Mouse (Mus musculus) urinary bladder, postnatal 36 days (tissue): ENCODE measurements around the gene Metap1d.

ENCODE experiments used
- DNase-seq, 2 experiments: peaks; one replicate each; pipeline ENCODE4 v3.0.0; 2022; ENCODE audit warnings: low spot score in 2 of 2, mixed read lengths in 1 of 2

Metap1d gene

DNA sequence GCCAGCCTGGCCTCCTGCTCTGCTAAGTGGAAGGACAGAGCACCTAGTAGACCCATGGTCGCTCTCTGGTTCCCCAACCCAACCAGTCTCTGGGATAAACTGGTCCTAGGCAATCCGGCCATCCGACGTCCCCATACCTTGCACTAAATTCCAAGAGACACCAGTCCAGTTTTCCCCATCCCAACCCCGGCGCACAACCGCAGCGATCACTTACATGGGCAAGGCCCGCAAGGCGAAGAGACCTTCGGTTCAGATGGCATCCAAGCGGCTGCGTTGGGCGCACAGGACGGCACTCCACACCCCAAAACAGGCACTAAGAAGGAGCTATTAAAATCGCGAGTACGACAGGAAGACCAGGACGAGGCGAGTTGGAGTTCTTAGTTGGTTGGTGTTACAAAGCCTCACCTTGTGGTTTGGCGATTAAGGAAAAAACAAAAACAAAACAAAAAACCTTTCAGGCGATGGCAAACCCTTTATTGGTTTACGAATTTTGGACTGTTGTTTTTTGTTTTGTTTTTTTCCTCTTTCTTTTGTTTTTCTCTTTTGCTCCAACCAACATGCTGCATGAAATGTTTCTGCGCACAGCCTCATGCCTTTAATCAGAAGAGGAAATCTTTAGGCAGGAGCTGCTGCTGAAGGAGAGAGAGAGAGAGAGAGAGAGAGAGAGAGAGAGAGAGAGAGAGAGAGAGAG is 74.4 kb downstream of the Metap1d start:
- no peak for DNase-seq

- DNase-seq: no peak
Observed at GRCm38 (mm10) chr2:71528014-71528713, 75.1 kb downstream of the Metap1d start, which contains the start of gene Dlx1. Gene Dlx1, plus strand, starts transcription at chr2:71528113.

GRCm38 (mm10) chr2:71528714-71529510 is 75.8 kb downstream of the Metap1d start:
- no peak for DNase-seq

DNA sequence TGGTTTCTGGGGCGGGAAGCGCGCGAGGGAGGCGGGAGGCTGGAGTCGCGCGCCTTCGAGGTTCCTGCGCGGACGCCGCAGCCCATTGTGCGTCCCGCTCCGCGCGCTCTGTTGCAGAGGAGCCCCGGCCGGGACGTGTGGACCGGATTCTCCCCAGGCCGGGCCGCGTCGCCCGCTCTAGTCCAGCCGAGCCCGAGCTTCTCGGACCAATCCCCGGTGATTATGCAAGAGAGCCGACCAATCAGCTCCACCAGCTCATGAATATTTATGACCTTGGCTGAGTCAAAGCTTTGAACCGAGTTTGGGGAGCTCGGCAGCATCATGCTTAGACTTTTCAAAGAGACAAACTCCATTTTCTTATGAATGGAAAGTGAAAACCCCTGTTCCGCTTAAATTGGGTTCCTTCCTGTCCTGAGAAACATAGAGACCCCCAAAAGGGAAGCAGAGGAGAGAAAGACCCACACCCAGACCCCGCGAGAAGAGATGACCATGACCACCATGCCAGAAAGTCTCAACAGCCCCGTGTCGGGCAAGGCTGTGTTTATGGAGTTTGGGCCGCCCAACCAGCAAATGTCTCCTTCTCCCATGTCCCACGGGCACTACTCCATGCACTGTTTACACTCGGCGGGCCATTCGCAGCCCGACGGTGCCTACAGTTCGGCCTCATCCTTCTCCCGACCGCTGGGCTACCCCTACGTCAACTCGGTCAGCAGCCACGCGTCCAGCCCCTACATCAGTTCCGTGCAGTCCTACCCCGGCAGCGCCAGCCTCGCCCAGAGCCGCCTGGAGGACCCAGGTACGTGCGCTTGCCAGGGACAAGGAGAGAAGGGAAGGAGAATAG is 76.7 kb downstream of the Metap1d start:
- peak in 1 of 2 experiments; percentile 68 for DNase-seq

DNA sequence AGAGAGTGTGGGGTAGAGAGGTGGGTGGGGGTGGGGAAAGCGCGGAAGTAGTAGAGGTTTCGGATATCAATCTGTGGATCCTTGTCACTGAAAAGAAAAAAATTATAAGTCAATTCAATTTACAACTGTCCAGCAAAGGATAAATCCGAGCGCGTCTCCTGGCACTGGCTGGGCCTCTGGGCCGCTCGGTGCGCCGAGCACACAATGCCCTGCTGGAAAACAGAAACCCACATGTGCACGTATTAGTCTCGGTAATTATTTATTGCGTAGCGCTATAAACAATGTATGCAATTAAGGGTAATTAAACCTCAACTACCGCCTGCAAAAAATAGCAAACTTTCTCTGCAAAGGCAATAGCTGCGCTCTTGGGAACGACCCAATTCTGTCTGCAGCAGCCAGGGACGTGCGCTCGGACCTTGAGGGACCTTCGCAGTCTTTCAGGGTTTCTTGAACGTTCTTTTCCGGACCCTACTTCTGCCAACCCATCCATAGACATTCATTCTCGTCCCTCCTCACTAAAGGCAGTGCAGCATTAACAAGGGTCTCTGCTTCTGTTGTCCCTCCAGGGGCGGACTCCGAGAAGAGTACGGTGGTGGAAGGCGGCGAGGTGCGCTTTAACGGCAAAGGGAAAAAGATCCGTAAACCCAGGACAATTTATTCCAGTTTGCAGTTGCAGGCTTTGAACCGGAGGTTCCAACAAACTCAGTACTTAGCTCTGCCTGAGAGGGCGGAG is 77.5 kb downstream of the Metap1d start:
- no peak for DNase-seq

DNA sequence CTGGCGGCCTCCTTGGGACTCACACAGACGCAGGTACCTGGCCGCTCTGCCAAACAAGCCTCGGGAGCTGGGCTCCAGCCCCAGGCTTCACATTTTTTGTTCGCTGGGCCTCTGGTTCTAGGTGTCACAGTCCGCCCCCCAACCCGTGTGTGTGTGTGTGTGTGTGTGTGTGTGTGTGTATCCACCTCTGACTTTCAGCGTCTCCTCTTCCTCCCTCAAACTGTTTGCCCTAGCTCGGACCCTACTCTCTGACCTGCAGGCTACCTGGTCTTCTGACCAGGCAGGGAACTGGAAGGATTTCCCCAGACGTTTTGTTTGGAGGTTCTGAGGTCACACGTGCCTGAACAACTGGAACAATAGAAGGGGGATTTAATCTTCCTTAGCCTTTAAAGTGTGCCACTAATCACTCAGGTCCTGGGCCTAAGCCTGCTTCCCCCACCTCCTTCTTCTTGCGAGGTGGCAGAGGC is 78.1 kb downstream of the Metap1d start:
- DNase-seq: no peak

DNA sequence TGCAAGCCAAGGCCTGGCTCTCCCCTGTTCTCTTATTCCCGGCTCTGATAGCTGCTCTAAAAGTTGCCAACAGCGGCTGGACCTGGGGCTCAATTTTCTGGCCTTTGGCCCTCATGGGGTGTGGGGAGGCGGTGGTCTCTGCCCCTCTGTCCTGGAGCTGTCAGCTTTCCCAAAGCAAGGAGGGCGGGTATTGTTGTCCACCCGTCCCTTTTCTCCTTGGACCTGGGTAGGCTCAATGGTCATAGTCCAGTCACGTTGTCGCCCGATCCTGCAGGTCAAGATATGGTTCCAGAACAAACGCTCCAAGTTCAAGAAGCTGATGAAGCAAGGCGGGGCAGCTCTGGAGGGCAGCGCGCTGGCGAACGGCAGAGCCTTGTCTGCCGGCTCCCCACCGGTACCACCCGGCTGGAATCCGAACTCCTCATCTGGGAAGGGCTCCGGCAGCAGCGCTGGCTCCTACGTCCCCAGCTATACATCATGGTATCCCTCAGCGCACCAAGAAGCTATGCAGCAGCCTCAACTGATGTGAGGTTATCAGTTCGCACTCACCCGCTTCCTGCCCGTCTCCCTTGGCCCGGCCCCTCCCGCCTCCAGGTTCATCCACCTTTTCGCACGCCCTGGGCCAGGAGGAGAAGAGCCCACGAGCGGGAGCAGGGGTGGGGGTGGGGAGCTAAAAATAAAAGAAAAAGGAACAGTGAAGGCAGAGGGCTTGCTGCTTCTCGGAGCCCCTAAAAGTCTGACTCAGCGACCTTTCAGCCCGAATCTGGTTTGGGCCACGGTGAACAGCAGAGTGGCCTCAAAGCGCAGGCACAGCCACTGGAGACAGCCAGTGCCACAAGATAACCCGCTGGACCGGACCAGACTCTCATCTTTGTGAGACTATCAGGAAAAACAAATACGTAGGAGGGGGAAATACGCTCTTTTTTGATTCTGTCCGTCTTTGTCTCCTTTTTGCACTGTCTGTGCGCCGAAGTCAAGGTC is 79.2 kb downstream of the Metap1d start:
- DNase-seq: no peak

DNA sequence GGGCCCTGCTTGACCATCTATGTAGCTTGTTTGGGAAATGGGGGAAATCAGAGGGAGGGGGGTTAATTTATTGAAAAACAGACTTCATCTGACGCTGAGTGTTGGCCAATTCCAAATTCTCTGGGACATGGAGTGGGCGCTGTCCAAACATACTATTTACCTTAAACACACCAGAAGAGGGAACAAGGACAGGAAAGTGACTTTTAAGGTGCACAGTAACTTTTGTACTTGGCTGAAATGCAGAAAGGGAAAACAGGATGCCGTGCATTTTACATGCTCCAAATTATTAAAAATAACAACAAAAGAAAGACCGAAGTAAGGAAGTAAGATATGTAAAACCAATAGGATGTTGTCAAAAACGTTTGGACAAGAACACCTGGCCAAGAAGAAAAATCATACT is 80.0 kb downstream of the Metap1d start:
- DNase-seq: no peak

- DNase-seq: no peak
Observed at GRCm38 (mm10) chr2:71534242-71535052, 81.4 kb downstream of the Metap1d start.

DNA sequence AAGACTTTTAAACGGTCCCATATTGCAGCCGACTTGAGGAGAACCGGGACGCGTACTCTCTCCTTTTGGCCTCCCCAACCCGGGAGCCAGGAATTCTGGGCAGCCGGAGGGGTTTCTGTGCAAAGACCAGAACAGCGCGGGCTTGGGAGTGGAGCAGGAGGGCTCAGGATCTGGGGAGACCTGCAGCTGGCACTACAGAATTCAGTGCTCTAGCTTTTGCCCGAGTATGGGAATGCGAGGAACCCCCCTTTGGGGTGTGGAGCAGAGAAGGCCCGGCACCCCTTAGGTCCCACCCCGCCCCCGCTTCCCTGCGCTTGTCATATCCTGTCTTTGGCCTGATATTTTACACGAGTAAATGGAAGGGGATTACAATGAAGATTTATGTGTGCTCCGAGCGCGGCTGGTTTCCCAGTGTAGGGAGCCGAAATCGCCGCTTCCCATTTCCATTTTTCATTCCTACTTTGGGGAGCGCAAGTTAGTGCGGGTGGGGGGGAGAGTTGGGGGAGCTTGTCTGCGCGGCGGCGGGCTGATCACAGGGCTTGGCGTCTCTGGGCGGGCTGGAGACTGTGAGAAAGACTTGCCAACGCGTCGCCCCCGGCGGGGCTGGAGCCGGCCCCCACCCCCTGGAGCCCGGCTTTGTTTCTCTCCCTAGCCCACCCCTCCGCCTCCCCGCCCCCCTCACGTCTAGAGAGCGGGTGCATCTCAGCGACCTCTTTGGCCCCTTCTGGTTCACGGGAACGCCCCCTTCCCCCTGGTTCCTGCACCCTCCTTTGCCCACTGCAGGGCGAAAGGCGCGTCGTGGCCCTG is 87.7 kb downstream of the Metap1d start:
- no peak for DNase-seq

DNA sequence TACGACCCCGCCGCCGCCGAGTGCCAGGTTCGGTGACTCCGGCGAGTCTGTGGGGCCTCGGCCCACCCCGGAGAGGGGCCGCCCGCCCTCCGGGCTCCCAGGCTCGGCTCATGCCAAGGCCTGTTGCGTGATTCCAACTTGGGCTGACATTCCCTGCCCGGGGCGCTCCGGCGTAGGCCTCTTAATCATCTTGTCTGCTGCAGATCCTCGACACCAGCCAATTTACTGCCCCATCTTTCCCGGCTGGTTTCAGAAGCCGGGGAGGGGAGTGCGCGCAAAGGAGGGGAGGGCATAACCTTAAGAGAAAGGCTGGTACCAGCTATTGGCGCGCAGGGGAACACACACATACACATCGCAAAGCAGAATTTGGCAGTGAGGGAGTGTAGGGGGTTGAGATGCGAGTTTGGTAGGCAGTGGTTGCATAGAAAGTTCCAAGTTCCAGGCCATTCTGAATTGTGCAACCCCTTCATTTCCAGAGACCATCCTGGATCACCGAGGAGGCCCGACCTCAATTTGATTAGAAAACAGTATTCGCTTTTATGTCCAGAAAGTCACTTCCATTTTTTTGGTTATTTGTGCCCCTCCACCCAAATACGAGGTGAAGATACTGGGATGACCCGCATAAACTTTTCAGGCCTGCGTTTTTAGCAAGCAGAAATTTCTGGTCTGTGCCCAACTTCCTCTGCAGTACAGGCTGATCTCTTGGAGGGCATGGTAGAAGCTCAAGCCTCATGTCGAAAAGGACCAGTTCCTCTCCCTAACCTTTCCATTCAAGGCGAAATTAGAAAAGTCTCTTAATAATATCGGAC is 88.5 kb downstream of the Metap1d start:
- DNase-seq: no peak

- DNase-seq: no peak
Observed at GRCm38 (mm10) chr2:71542227-71542815, 89.2 kb downstream of the Metap1d start.

DNA sequence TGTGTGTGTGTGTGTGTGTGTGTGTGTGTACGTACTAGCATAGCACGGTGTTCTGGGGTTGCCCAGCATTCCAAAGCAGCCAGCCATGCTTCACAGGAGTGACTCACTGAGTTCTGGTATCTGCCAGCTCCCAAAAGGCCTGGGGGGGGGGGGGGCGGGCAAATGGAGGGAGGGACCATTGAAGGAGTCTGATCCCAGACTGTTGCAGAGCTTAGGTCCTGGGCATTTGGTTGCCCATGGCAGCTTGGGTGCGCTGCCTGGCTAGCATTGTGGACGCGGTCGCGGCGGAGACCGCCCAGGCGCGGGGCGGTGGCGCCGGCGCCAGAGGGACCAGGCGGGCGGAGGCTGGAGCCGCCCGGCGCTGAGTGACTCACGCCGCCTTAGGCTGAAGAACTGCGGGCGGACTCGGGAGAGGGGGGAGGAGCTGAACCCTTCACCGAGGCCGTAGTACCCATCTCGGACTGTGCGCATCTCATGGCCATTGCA is 89.8 kb downstream of the Metap1d start:
- peak in 1 of 2 experiments; percentile 60 for DNase-seq

- no peak for DNase-seq
Observed at GRCm38 (mm10) chr2:71543531-71543930, 90.5 kb downstream of the Metap1d start.

GRCm38 (mm10) chr2:71543948-71544347 is 90.9 kb downstream of the Metap1d start:
- DNase-seq: no peak
